Mouse (Mus musculus) stomach, embryonic 16.5 days (tissue): Measurements from ENCODE around the gene Parm1. TPM values are rescaled to one million over a fixed set of nuclear protein-coding genes. Genes with fewer than 3 reads are reported as not detected.

Experiments used
- ATAC-seq: fragments of 200-750 bp; cut with Nextera tagmentation; 2 replicates; pipeline ENCODE4 v1.8.0; 2017; ENCODE audit warnings: moderate number of reproducible peaks, moderate TSS enrichment; ENCODE audit not compliant: insufficient read depth, low FRiP score
- H3K27ac ChIP-seq: fragments of 300-500 bp; sonication (generic); 2 replicates; pipeline ENCODE4 v1.5.1; 2014; ENCODE audit warnings: low read length
- H3K27me3 ChIP-seq: fragments of 300-500 bp; sonication (generic); 2 replicates; pipeline ENCODE4 v1.6.1; 2014; ENCODE audit warnings: low read length, control low read depth, mixed read lengths; ENCODE audit not compliant: control insufficient read depth, insufficient read depth
- H3K36me3 ChIP-seq: fragments of 300-500 bp; sonication (generic); 2 replicates; pipeline ENCODE4 v1.6.1; 2014; ENCODE audit warnings: low read length; ENCODE audit not compliant: control insufficient read depth, insufficient read depth
- H3K4me1 ChIP-seq: fragments of 300-500 bp; sonication (generic); 2 replicates; pipeline ENCODE4 v1.6.1; 2014; ENCODE audit warnings: low read length, control low read depth, mixed read lengths; ENCODE audit not compliant: control insufficient read depth, insufficient read depth
- H3K4me2 ChIP-seq: fragments of 300-500 bp; sonication (generic); 2 replicates; pipeline ENCODE4 v1.6.1; 2014; ENCODE audit warnings: low read depth, low read length, mixed read lengths
- H3K4me3 ChIP-seq: fragments of 300-500 bp; sonication (generic); replicated peaks from 2 replicates; pipeline ENCODE4 v1.5.1; 2014; ENCODE audit warnings: mild to moderate bottlenecking, low read length
- H3K9ac ChIP-seq: fragments of 300-500 bp; sonication (generic); 2 replicates; pipeline ENCODE4 v1.6.1; 2014; ENCODE audit warnings: low read length
- H3K9me3 ChIP-seq: fragments of 300-500 bp; sonication (generic); replicated peaks from 2 replicates; pipeline ENCODE4 v1.6.1; 2016; ENCODE audit warnings: low read length, control low read depth; ENCODE audit not compliant: control insufficient read depth
- WGBS: fragments of 180-500 bp; shearing (Covaris S2); extraction: QIAGEN DNeasy Blood & Tissue Kit; methylation state at CpG from one replicate; pipeline ENCODE4 v1.1.7; 2014; 5-methylcytosine and 5-hydroxymethylcytosine counted together
- polyA plus RNA-seq: library from polyadenylated mRNA; unstranded; fragments of >200 nt; fragmentation: Nextera tagmentation; extraction: Ambion mirVana; gene quantifications from 2 replicates; pipeline ENCODE4 v1.2.1, GENCODE M21; 2015

Gene Parm1
- polyA plus RNA-seq, 1 experiment from 2014 or later: 29.4 TPM

DNA sequence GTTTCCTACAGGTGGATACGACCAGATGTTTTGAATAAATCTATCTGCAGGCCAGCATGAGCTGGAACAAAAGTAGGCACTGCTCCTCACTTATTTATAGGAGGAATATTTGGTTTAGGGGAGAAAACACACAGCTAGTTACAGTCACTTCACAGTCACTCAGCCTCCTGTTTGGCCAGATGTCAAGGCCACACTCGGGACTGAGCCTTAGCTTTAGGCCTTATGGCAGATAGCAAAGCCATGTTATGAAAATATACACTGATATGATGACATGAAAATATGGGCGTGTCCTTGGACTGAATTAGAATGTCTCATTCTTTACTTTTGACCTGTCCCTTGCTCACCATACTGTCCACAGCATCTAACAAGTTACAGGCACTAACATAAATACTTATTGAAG, 137.8 kb downstream of the Parm1 start:
- no peak overlapping the region for H3K4me3 ChIP-seq
- H3K4me1 ChIP-seq: no peaks in the 10 kb centered on the region
- no peak for ATAC-seq
- 58% methylated on average over 3 of the region's 3 CpGs for WGBS
- H3K4me2 ChIP-seq: no peak overlapping the region
- no peak overlapping the region for H3K27ac ChIP-seq
- no peak overlapping the region for H3K9ac ChIP-seq
- H3K27me3 ChIP-seq: no peaks in the 10 kb centered on the region
- H3K9me3 ChIP-seq: no peaks in the 10 kb centered on the region
- H3K36me3 ChIP-seq: no peaks in the 10 kb centered on the region

DNA sequence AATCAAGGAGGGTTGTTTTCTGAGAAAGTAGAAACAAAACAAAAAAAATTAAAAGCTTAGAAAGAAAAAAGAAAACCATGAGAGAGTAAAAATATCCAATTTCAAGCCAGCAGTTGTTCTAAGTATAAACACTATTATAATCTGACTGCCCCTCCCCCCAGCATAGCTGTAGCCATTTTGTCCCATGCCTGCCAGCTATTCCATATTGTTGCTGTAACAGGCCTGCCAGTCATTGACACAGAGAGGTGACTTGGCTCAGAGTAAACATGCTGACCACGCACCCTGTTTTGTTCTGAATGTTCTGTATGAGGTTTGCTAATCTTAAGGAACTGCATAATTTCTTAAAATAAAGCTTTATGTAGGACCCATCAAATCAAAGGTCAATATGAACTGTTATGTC, 145.3 kb downstream of the Parm1 start:
- Histone ChIP-seq H3K4me1 (no peaks in the 10 kb centered on the region), H3K9ac (no peak overlapping the region), H3K27me3 (no peaks in the 10 kb centered on the region), H3K4me3 (no peak overlapping the region), H3K36me3 (no peaks in the 10 kb centered on the region), H3K9me3 (no peaks in the 10 kb centered on the region), H3K4me2 (no peak overlapping the region), H3K27ac (no peak overlapping the region)
- no peak for ATAC-seq
- WGBS: 73% methylated on average over 1 of the region's 1 CpGs

DNA sequence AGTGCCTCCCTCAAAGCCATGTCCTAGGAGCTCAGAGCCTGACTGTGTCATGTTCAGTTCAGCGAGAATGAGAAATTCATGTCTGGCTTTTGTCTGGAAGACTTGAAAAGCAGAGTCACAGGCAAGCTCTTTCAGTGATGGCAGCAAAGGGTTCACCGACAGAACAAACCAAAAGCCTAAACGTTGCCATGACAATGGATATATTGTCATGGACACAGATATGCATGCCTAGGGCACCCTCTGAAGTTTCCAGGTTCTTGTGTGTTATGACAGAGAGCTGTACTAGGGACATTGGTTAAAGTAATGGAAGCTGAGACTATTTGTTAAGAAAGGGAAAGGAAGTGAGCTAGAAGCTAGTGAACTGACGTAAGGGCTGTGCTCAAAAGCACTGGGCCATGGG, 149.7 kb downstream of the Parm1 start:
- Histone ChIP-seq H3K4me1 (no peaks in the 10 kb centered on the region), H3K27ac (no peak overlapping the region), H3K9ac (no peak overlapping the region), H3K4me3 (no peak overlapping the region), H3K27me3 (no peaks in the 10 kb centered on the region), H3K4me2 (no peak overlapping the region), H3K9me3 (no peaks in the 10 kb centered on the region), H3K36me3 (no peaks in the 10 kb centered on the region)
- ATAC-seq: no peak
- WGBS: 65% methylated on average over 4 of the region's 4 CpGs

DNA sequence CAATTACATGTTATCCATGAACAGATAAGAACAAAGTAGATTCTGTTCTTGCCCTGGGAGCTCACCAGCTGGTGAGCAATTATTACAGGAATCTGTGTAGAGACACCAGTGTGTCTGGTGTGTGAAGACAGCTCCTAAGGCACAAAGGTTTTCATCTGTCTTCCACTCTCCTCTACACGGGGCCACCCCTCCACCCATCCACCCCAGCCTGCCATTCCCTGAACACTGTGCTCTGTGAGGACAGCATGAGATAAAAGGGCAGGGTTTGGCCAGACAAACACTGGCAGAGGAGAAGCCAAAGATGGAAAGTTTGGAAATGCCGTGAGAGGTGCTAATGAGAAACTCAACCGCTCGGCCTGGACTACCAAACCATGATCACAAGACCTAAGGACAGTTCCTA, 151.8 kb downstream of the Parm1 start:
- H3K27me3 ChIP-seq: no peaks in the 10 kb centered on the region
- H3K4me1 ChIP-seq: no peaks in the 10 kb centered on the region
- H3K27ac ChIP-seq: no peak overlapping the region
- no peak overlapping the region for H3K4me2 ChIP-seq
- no peak overlapping the region for H3K4me3 ChIP-seq
- no peaks in the 10 kb centered on the region for H3K36me3 ChIP-seq
- no peak overlapping the region for H3K9ac ChIP-seq
- no peak for ATAC-seq
- 80% methylated on average over 4 of the region's 4 CpGs for WGBS
- no peaks in the 10 kb centered on the region; the same call in 1 of the 2 replicates for H3K9me3 ChIP-seq

Other genes with a start within 250 kb of the Parm1 start
- 7.0 and 8.8 TPM in 2 replicates for gene Btc, start 114.6 kb upstream of the Parm1 start, polyA plus RNA-seq